Mouse (Mus musculus) mouse trophoblast stem cell (cell line): ENCODE data around the gene Klk14.
"Not testable (repeated sequence)": the region's sequence is repeated elsewhere in the genome, so short reads cannot be mapped to it uniquely, and the experiment has no call there.

Experiments used
- in situ Hi-C, 2 experiments: fragments of 300-500 bp; cut with MseI, MboI; formaldehyde crosslinking; loops; 2 replicates in 1 of 2; 3 replicates in 1 of 2; pipeline ENCODE4 v1.15.1; 2025

Klk14 gene

DNA sequence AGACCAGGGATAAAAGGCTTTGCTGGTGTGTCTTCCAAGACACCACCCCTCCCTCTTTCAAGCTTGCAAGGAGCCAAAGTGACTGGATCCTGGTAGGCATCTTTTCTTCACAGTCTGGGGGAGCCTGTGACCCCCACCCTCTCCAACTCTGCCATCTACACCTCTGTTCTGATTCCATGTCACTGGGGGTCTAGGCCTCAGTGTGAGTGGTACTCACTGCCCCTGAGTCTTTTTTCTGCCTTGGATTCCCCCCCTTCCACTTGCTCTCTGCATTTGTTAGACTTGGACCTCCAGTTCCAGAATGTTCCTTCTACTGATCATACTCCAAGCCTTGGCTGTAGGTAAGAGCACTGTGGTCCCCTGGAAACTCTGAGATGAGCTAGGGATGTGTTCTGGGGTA is at the start of gene Klk14:
Klk14 (plus strand) TSS at position 301 of the 400 bp plus-strand sequence.
- in situ Hi-C loops = no loop called here

DNA sequence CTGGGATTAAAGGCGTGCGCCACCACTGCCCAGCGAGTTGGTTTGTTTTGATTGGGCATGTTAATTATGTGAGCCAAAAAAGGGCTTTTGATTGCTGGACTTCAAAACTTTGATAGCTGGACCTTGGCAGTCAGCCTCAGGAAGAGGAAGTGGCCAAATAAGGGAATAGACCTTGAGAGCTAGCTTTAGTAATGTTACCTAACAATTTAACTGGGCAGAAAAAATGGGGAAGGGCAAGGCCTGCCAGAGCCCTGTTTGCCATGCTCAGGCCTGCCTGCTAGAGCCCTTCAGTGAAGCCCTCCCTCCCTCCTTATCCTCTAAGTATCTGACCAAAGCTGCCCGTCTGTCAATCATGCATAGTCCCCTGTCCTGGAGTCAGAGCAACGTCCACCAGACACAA is 47.6 kb upstream of the Klk14 start:
- in situ Hi-C loops = no loop called here

DNA sequence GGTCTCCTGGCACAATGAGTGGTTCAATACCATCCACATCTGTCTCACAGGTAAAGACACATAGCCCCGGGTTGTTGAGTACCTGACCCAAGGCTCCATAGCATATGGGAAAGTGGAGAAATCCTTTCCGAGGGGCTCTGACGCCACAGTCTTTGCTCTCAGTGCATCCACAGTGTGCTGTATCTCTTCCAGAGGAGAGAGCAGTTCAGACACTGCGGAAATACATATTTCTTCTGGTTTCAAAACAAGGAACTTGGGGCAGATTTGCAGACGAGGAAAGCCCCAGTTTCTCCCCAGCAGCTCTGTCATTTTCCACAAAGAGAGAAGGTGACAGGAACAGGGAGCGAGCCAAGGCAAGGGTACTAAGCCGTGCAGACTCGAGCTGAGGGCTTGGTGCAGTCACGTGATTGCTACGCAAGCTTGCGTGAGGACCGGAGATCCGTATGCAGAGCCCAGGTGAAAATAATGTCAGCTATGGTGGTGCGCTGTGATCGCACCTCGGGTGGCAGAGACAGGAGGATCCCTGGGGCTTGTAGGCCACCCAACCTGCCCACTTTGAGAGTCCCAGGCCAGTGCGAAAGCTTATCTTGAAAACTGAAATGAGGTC is 47.1 kb upstream of the Klk14 start:
- in situ Hi-C loops = no loop called here

DNA sequence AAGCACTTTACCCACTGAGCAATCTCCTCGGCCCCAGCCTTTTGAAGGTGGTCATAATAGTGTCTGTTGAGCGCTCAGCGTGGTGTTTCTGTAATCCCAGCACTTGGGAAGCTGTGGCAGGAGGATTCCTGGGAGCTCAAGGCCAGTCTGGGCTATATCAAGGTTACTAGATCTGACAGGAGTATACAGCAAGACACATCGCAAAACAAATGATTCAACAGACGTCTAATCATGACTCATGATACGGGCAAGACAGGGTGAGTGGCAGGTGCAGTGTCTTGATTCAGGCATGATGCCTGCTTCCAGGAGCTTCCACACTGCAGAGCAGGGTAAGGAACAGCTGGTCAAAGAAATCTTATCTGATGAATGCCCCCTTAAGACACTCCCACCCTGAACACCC is 37.5 kb upstream of the Klk14 start:
- in situ Hi-C loops = no loop called here

DNA sequence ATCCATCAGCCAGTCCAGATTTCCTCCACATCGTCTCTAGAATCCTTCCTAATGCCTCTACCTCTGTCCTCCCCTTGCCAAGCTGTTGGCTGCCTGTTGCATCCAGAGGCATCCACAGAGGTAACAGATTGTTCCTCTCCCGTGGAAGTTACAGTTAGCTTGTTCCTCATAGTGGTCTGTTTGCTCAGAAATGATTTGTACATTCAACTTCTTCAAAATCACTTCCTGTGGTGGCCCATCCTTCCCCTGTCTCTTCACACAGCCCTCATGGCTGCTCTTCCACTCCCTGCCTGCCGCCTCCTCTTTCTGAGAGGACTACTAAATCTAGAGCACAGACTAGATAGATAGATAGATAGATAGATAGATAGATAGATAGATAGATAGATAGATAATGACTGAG is 35.7 kb upstream of the Klk14 start:
- in situ Hi-C loops = no loop called here

DNA sequence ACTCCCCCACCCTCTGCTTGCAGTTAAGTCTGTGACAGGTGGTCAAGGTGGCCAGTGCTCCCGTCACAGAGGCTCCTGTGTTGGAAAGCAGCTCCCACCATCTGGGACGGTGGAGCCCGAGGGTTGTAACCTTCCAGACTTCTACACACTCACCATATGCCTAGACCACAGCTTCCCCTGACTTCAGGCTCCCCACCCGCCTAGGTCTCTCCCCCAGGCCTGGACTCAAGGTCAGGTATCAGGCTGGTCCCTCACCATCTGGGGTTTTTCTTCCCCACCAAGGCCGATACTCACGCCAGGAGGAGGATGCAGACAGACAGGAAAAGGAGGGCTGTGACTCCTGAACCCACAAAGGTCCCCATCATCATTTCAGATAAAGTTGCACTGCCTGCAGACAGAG is 34.0 kb upstream of the Klk14 start:
- in situ Hi-C loops = no loop called here

DNA sequence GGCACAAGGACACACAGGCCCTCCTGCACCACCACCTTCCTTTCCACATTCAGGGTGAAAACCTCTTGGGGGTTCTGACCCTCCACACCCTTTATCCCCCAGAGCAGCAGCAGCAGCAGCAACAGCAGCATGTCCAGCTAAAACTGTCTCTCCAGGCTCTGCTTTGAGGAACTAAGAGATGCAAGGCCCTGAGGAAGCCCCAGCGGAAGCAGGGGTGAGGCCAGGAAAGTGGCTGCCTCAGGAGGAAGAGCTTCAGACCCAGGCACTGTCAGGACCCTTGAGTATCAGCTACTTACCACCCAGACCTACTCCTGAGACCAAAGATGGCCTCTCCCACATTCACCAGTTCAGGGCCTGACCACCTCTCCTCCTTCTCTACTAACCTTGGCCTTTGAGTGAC is 30.2 kb upstream of the Klk14 start, which contains the start of gene Siglece:
Siglece (minus strand) TSS at position 160 of the 400 bp plus-strand sequence.
- in situ Hi-C loops = no loop called here

DNA sequence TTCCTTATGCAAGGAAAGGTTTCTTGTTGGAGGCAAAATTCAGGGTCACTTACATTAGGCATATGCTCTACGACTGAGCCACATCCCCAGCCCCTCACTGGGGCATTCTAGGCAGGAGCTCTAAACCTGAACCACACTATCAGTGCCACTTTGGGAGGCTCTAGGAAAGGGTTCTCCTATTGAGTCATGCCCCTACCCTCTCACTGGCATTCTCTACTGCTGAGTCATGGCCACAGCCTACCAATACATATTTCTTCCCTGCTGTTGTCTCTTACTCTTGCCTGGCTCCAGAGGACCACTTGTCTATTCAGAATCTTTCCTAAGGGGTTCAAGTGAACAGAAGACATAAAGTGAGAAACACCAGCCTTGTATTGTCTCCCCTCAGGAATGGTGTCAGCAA is 27.4 kb upstream of the Klk14 start:
- in situ Hi-C loops = no loop called here

DNA sequence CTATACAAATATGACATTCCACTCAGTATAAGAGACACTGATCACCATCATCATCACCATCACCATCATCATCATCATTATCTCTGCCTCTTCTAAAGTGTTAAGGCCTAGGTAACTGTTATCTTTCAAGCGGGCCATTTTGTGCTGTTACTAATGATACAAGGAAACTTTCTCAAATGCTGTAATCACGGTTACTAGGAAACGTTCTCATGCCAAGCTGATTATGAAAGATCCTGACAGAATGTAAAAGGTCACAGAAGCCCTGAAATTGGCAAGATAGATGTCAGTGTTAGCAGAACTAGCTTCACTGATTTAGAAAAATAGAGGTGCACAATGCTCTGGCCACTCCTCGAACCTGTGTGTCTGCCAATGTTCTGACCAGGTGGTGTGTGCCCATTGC is 23.0 kb upstream of the Klk14 start:
- in situ Hi-C loops = not testable (repeated sequence)

DNA sequence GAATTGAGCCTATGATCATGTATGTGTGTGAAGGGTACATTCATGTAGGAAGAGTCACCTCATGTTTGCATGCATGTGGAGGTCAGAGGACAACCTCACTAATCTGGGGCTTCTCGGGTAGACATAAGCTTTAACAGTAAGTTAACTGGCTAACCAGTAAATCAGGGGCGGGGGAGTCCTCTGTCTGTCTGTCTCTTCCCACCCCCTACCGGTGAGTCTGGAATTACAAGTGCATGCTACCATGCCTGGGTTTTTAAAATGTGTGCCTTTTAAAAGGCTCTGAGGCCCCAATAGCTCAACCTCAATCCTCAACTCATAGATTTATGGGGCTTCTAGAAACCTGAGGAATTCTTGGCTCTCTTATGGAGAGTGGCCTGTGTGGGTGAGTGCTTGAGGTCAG is 21.6 kb upstream of the Klk14 start:
- in situ Hi-C loops = no loop called here

DNA sequence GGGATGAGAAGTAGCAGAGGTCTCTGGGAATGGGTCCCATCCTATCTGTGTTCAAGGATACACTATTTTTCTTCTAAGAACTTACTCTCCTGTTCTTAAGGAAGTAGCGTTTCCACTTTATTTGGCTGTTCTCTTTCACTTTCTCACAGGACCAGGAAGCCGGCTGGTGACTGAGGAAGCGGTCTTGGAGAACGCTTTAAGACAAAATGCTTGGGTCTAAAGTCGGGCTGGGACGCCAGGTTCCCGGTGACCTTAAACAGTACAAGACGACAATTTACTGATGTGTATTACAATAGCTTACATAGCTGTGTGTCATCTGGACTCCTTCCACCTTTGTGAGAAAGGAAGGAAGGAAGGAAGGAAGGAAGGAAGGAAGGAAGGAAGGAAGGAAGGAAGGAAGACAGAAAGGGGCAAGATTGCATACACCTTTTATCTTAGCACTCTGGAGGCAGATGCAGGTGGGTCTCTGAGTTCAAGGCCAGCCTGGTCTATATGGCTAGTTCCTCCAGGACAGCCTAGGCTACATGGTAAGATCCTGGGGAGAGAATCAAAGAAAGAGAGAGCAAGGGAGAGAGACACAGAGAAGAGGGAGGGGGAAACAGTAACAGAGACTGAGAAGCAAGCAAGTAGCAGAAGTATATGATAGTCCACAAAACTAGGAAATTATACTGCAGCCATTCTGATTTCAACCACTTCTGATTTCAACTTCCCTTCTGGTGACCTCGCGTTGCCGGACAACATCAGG is 19.0 kb upstream of the Klk14 start:
- in situ Hi-C loops = no loop called here

DNA sequence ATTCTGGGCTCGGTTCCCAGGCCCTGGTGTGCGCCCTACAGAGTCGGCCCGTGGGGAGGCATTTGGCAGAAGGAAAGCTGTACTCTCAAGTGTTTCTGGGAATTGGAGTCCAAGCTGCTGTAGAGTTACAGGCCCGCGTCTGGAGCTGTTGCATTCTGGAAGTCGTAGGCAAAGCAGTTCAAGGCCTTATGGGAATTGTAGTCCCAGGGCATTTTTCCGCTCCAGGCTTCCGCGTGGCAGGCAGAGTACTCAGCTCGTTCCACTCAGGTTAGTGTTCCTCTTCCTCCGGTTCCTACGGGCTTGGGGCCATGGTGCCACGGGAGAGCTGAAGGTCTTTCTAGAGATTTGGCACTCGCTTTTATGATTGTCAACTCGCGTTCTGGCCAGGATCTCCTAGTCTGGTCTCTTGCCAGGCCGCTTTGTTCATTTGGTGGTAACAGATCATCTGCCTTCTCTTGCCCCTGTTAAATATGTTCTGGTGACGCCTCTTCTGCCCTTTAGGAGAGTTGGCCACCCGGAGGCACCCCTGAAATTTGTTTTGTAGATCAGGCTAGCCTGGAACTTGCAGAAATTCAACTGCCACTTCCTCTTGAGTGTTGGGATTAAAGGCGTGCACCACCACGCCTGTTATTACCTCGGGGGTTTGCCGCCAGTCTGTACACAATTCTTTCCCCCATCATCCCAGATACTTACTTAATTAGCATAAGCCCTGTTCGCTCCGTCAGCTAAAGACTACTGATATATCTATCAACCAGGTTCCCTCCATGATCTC is 18.2 kb upstream of the Klk14 start, which contains the start of gene Ctu1:
Ctu1 (plus strand) TSS at position 208 of the 772 bp plus-strand sequence.
- in situ Hi-C loops = no loop called here

DNA sequence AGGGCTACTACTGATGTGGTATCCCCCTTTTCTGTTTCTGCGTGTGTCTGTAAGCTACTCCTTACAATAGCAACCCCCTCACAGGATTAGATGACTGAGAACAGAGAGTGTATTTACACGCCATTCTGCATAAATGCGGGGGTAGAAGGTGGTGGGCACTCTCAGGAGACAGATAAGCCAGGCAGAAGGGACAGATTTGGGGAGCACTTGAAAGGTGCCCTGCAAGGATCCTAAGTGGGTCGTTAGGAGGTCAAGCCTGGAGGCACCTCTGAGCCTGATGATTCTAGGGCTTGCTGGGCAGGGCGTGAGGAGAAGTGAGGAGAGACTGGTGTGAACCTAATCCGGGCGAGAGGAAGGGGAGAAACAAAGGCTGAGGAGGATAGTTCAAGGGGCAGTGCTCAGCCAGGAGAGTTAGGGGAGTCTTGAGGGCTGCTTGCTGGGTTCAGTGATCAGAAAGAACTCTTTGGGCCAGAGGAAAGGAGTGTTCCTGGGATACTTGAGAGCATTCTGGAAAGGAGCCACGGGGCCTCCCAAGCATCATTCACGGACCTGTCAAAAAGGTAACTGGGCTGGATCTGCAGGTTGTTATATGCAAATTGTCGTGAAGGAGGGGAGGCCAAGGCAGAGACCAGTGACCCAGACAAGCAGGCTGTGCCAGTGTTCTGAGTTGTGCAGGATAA is 17.5 kb upstream of the Klk14 start:
- in situ Hi-C loops = no loop called here

DNA sequence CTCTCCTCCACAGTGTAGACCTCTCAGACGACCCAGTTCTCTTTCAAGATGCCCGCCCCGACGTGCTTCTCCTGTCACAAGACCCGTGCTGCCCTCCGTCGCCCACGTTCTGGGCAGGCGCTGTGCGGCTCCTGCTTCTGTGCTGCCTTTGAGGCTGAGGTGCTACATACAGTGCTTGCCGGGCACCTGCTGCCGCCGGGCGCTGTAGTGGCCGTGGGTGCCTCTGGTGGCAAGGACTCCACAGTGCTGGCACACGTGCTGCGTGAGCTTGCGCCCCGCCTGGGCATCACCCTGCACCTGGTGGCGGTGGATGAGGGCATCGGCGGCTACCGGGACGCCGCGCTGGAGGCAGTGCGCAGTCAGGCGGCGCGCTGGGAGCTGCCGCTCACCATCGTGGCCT is 15.1 kb upstream of the Klk14 start:
- in situ Hi-C loops = no loop called here

DNA sequence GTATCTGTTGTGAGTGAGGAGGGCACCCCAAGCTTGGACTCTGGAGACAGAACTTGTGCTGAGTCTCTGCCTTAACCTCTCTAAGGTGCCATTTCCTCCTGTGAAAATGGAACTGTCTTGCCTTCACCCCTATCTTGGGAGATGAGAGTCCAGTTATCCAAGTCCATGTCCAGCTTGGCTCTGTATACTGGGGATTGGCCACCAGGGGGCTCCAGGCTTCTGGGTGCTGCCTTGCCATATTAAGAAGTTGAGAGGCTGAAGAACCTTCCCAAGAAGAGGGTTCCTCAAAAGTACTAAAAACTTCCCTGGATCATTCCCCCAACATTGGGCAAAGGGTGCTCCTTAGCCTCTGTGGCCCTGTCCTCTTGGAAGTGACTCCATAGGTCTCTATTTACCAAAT is 11.7 kb upstream of the Klk14 start:
- in situ Hi-C loops = no loop called here

DNA sequence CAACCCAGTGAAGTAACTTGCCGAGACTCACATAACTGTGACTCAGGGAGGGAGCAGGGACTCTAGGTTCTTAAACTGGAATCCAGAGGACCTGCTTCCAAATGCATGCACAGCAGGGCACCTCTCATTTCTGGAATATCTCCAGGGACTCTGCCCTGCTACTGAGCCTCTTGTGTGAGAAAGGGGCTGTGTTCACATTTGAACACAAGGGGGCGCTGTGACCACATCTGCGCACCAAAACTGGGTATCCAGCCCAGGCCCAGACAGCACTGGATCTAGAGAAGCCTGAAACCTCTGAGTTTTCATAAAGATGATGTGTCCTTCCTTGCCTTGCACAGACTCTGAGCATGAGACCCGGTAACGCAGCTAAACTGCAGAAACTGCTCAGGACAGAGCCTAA is 9.3 kb upstream of the Klk14 start:
- in situ Hi-C loops = loop anchor here (10.0 kb wide), 3 partner anchors 104 to 214 kb away; partner anchors contain the start of genes Klk10 (in 1 of the 2) and Klk4 (in 1 of the 2)

DNA sequence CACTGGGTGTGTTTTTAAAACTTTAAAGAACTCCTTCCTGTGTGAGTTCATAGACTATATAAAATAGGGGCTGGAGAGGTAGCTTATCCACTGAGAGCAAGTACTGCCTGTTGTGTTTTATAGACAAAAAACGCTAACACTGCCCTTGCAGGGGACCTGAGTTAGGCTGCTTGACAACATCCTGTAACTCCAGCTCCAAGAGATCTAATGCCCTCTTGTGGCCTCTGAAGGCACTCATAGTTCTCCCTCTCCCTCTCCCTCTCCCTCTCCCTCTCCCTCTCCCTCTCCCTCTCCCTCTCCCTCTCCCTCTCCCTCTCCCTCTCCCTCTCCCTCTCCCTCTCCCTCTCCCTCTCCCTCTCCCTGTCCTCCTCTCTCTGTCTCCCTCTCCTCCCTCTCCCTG is 7.7 kb upstream of the Klk14 start:
- in situ Hi-C loops = loop anchor here (10.0 kb wide), 3 partner anchors 102 to 212 kb away; partner anchors contain the start of genes Klk10 (in 1 of the 2) and Klk4 (in 1 of the 2)

DNA sequence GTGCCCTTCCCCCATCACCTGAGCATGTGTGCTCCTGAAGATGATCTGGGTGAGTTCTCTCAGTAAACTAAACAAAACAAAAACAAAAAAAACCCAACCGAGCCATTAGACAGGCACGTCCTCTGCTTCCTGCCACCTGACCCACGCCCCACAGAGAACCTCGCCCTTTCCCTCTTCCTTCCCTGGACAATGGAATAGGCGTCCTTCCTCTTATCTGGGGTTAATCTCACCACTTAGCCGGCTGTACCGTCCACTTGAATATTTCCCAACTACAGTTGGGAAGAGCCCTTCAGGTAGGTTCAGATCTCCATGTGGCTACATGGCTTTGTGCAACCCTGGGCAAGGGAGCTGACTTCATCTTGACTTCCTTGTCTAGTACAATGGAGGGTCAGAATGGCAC is 5.1 kb upstream of the Klk14 start:
- in situ Hi-C loops = loop anchor here (10.0 kb wide), 3 partner anchors 100 to 210 kb away; partner anchors contain the start of genes Klk10 (in 1 of the 2) and Klk4 (in 1 of the 2)

DNA sequence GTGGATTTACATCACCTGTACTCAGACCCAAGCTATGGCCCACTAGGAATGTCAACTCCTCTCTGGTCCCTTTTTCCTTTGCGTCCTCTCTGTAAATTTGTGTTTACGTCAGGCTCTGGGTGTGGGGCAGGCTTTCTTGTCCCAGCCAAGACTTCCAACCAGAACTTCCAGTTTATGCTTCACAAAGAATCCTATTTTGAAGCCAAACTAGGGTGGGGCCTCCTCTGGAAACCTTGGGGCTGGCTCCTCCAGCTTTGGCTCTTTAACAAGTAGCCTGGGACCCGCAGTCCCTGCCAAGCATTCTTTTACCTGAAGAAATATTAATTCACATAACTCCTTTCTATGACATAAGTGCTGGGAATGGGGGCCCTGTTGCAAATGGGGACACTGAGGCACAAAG is 19.8 kb downstream of the Klk14 start:
- in situ Hi-C loops = no loop called here

DNA sequence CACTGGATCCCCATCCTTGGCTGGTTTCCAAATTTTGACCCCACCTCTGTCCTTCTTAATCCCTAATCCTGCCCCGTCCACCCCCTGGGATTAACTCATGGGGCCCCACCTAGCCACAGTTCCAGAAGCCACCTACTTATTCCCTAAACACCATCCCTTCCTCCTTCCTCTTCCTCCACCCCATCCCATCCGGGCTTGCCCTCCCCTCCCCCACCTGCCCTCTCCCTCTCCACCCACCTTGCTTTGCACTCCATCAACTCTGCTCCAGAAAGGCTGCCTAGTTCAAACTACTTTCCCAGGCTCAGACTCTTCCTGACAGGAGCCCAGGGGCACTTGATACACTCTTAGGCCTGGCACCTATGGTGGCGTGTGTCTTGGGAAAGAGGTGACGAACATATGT is 22.0 kb downstream of the Klk14 start, which contains the start of gene Klk13:
Klk13 (plus strand) TSS at position 301 of the 400 bp plus-strand sequence.
- in situ Hi-C loops = no loop called here

DNA sequence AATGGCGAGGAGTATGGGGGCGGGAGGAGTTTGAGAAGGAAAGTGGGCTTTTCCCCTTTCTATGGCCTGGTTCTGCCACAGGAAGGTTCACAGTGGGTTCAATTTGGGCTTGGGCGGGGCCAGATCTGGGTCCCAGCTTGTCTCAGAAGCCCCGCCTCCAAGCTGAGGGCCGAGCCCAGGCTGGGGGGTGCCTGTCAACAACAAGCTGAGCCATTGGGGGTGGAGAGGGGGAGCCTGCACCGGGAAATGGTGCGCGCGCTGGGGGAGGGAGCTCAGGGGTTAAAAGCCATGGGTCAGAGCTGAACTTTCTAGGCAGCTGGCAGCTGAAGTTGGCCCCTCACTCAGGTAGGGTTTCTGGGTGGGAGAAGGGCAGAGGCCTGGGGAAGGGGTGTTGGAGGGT is 22.7 kb downstream of the Klk14 start:
- in situ Hi-C loops = no loop called here
